Mouse (Mus musculus) megakaryocyte, embryonic 14.5 days (primary cell): ENCODE measurements at regions not wholly inside any gene's neighbourhood (a gene's known extent, or its start where the extent isn't known, plus 50 kb on each side); places are given as distances from the start of the nearest gene placed in this dataset.

Source experiments
- FLI1 ChIP-seq: IDR thresholded peaks from 2 replicates; pipeline ENCODE4 v1.6.1; 2012; ENCODE audit warnings: low read length, inconsistent platforms, mixed read lengths
- GATA1 ChIP-seq: IDR thresholded peaks from 3 replicates; pipeline ENCODE4 v1.6.1; 2012; ENCODE audit warnings: mixed read lengths, low read length, inconsistent platforms, borderline replicate concordance

DNA sequence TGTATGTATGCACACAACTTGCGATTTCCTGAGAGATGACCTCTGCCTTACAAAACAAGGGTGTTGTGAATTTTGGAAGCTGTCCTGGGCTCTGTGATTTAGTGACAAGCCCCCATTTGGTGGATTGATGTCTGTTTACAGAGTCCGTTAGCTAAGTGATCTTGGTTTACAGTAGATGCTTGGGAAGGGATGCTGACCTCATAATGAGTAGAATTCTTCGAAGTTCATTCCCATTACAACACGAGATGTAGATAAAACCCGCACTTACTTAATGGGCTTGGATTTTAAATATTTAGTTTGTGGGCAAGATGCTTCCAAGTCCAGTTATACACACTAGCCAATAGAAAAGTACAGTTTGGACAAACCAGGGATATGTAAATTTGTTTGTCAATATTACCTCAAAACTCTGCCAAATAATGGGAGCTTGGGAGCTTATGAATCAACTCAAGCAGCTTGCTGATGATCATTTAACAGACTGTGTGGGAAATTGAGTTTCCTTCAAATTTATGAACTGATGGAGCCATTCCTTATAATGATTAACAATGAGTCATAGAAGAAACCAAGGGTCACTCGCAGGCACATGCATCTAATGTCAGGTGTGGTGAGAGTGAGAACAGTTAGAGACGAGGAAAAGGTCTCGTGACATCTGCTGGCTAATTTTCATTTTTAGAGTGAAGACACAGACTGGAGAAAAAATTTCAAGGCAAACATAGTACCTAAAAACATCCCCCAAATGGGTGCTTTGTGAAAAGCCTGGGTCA, 187.4 kb upstream of the Gm15217 start:
- no peak for TF ChIP-seq GATA1
- TF ChIP-seq FLI1: no peak
